Mouse (Mus musculus) urinary bladder, postnatal 4 days (tissue): ENCODE measurements at regions not wholly inside any gene's neighbourhood (a gene's known extent, or its start where the extent isn't known, plus 50 kb on each side); places are given as distances from the start of the nearest gene placed in this dataset.

Experiments used
- DNase-seq, 2 experiments: peaks; one replicate each; pipeline ENCODE4 v3.0.0; 2021 to 2022; ENCODE audit warnings: low spot score in 2 of 2

DNA sequence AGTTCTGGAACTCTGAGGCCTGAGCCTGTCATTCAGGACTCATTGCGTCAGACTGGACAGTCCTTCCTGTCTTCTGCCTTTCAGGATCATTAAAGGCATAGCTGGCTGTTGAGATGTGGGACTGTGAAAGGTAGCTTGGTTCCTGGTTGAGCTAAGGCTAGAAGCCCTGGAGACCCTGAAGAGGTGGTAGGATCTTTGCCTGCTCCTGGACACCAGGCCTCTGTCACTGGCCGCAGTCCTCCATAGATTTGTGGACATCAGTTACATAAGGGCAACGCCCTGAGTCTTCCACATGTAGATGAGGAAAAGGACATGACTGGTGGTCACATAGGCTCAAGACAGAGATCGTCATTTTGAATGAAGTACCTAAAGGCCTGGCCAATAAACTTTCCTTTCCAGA is 127.9 kb downstream of the Opa1 start:
- DNase-seq: no peak

DNA sequence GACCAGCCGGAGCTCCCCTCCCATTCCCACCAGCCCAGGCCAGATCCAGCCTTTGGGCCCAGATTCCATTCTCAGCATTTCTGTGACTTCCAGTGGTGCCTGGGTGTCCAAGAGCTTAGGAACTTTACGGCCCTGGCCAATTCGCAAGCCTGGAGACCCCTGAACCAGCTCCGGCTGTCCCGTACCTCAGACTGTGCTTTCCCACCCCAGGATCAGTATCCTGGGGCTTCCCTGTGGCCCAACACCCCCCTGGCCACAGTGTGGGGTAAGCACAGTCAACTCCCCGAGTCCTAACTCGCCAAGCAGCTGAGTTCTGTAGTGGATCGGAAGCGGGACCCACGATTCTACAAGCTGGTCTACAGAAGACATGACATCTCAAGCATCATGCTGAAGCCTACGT is 128.5 kb downstream of the Opa1 start:
- DNase-seq: no peak

DNA sequence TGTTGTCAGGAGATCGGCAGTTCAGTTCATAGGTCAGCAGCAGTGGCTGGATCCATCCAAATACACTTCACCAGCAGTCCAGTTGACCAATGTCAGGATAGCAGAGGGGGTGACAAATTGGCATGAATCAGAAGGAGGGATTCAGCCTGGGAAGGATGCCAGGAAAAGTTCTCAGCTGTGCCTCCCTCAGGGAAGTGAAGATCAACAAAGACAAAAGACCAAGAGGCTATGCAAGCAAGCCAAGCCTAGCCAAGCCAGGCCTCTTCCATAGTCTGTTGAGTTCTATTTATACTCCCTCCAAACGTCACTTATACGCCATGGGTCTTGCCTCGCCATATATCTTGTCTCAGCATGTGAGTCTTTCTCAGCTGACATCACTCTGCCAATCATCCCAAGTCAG is 129.9 kb downstream of the Opa1 start:
- no peak for DNase-seq

DNA sequence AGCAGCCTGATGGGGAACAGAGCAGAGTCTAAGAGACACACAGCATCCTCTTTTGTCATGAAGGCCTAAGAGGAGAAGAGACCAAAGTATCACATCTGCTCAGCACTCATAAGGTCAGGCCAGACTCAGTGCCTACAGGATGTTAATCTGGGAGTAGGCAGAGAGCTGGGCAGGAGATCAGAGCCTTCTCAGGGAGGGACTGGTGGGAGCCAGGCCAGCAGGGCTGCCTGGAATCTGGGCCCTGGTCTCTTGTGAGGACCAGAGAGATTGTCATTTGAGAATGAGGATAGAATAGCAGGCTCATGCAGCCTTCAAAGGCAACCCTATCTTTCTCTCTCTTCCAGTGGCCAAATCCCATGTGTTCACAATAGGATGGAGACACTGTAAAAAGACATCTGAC is 132.3 kb downstream of the Opa1 start:
- DNase-seq: no peak

DNA sequence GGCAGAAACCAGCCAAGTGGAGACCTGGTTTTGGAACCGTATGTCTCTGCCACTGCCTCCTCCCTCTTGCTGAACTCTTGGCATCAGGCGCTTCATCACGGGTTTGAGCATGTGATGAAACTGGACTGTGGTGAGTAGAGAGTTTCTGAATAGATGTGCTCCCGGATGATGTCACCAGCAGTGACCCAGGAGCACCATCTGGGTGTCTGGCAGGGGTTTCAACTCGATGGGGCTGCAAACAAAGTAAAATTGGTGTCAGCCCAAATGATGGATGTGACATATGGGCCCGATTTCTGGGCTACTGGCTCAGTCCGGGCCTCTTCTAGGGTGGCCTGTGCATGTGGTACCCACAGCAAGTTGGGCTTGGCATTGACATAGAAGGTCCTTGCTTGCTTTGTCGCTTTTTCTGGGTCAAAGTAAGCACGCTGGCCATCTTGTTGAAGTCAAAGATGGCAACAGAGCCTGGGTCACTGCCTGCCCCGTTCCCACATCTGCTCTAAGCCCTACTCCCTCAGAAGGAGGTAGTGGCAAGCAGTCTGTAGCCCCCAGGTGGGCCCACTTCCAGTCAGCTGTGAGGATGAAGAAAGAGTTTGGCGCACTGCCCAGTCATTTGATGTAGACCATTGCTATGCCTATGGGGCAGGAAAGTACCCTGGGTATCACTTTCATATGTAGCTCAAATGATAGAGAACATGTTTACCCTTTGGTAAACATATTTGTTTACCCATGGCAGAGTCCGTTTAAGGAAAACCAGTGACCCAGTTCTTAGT is 133.0 kb downstream of the Opa1 start:
- no peak for DNase-seq

DNA sequence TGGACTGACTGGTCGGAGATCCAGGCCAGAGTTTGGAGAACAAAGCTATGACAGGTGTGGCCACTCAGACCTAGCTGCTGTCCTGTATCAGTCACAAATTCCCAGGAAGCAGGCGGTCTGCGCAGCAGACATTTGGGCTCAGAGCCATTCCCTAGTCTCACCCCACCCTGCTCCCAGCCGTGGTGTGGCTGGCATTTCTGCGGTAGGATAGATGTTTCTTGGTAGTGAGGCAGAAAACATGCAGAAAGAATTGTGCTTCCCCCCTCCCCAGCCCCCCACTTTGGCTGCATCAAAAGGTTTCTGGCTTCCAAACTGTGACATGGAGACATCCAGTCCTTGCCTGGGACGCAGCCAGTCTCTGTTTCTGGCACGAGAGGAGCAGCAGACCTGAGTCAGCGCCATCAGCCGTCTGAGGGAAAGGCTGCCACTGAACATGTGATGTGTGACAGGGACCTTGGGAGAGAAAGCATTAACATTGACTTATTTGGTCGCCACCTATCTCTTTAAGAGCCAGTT is 135.5 kb downstream of the Opa1 start:
- DNase-seq: no peak

DNA sequence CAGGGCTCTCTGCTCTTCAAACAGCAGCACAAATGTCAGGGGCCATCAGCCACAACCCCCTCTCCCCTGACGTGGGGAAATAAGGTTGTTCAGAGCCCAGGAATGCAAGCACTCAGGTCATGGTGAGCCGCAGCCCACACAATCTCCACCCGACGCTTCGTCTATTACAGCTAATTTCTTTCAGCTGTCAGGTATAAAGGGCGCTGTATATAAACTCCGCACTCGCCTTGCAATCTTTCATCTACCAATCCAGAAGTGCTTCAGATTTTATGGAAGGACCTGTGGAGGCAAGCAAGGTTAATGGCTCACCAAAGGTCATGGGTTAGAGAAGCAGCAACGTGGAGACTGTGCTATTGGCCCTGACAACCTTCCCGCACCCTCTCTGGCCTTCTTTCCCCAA is 139.8 kb downstream of the Opa1 start:
- DNase-seq: no peak

DNA sequence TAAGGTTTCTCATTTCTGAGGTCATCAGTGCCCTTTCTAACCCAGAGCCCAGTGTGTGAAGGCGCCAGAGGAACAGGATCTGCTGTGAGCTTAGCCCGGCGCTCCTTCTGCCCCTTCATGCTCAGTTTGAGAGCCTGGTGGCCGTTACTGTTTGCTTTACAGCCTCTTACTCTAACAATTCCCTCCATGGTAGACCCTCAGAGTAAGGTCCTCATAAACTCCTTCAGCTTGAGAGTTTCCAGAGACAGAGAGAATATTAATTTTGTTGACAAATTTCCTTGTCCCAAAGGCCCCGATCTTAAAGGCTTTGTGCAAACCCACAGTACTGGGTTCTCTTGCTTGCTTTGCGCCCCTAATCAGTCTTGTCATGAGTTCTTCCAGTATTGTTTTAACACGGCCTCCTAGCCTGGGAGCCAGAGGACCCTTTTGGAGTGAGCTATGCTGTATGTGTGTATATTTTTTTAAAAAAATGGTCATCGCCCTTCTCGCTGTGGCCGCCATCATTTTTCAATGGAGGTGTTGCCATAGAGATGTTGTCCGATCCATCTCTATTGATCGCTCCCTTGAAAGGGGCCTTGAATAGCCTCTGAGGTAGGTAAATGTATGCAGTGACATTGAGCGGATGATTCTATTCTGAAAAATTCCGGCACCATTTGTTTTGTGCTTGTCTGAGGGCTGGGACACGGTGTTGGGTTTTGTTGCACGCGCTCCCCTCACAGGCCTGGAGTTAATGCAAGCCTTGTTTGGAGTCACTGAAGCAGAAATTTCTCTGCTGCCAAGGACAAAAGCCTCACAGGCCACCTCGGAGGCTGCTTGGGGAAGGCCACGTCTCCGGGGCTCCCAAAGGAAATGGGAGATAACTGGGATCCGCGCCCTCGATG is 140.7 kb downstream of the Opa1 start:
- no peak for DNase-seq

DNA sequence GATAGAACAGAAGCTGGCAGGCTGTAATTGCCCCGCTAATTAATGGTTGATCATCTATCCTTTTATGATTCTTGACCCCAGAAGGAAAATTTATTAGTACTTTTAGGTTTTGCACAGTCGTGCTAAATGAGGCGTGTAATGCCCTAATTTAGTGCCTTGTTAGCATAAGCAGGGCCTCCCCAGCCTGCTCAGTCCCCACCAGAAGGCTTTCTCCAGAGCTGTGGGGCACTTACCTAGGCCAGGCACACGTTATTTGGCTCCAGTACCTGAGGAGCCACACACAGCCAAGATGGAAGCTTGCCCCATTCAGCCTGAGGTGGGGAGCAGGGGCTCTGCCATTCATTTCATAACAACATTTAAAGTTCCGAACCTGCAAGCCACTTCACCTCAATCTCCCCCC is 146.0 kb downstream of the Opa1 start:
- DNase-seq: no peak

DNA sequence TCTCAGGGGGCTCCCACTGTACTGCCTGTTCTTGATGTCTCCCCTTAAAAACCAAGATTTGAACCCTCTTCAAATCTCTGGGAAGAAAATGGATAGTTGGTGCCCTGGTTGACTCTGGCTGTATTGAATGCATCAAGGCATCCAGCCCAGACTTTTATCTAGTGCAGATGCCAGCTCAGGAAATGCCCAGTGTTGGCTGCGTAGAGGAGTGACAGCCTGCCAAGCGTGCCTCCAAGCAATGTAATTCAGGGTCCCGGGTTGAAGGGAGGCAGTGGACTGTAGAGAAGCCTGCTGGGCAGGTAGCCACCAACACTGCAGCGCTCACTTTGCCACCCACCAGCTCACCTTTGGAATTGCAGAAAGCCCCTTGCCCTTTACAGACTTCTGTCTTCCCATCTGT is 146.4 kb downstream of the Opa1 start:
- DNase-seq: no peak

DNA sequence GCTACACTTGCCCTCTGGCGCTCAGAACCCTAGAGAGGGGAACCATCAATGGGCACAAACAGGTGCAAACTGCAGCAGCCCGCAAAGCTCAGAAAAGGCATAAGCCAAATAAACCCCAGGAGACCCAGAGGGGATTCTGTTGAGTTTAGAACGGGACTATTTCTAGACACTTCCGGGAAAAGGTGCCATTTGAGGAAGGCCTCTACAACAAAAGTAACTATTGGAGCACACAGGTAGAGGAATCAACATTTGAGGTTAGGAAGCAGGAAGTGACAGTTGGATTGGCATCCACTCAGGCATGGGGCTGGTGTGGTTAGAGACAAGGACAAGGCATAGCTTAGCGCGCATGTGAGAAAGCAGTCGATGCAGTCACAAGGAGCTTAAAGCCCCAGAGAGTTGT is 148.3 kb downstream of the Opa1 start:
- DNase-seq: no peak

DNA sequence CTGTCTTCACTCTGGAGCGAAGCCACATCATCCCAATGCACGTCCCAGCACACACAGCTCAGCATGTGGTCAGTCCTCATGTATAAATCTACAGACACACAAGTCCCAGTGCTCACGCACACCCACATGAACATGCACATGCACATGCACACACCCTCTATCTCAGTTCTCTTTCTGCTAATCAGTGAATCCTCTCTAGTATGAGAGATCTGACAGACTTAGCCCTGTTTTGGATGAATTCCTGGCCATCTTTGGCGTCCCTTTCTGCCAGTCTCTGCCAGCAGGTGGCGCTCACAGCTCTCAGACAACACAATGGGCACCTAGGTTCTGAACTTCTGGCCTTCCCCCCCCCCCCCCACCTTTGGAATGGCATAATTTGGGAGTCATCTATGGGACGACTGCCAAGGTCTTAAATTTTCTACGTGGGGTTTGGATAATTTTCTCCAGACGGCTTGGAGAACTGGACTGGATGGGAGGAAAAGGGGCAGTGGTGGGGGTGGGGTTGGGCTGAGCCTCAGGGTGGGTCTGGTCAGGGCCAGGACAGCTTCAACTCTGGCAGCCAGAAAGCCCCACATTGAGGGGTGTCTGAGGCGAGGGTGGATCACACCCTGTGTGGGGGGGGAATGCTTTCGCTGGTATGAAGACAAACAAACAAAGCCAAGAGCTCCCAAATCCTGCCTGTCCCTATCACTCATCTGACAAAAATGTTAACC is 149.8 kb downstream of the Opa1 start:
- DNase-seq: peak; percentile 67 to 82

DNA sequence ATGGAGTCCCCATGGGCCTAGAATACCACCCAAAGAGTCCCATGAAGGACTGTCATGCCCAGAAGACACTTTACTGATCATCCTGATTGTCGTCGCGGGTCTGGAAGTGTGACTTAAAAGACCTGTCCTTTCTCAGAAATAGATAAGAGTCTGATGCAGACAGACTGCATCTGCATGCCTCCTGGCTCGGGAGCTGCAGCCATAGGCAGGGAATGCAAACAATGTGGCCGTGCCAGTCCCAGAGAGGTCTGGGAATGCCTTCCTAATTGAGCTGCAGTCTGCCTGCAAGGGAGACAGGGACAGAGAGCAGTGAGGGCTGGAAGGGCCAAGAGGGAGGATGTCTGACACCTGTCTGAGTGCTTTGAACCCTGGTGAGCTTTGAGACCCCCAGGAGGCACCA is 150.9 kb downstream of the Opa1 start:
- DNase-seq: no peak

DNA sequence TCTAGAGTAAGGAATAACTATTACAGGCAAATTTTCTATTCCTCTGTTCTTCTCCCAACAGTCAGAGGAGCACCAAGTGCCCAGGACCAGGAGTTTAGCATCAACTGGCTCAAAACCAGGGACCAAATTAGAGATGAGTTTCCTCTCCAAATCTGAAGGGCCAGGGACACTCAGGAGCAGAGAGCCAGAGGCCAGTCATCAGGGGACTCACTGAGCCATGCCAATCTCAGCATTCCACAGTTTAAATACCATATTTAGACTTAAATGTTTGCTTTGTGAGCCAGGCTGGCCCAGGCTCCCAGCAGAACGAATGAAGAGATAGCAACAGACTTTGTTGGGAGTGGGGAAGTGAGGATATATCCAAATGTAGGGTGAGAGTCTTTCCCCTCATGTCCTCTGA is 153.8 kb downstream of the Opa1 start:
- DNase-seq: no peak

DNA sequence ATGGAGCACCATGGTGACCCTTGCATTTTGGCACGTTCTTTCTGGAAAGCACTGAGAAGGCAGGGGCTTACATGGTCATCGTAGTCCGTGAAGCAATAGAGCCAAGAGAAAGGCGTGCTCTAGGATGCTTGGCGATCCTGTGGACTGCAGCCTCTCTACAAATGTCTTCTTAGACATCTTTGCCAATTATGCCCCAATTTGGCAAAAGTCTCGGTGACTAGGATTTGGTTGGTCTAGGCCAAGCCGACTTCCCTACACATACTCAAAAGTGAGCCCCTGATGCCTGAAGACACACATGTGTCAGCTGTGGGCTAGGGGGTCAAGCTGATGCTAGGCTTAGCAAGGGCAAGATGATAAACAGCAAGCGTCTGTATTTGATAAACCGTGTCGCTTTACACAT is 154.7 kb downstream of the Opa1 start:
- DNase-seq: no peak

DNA sequence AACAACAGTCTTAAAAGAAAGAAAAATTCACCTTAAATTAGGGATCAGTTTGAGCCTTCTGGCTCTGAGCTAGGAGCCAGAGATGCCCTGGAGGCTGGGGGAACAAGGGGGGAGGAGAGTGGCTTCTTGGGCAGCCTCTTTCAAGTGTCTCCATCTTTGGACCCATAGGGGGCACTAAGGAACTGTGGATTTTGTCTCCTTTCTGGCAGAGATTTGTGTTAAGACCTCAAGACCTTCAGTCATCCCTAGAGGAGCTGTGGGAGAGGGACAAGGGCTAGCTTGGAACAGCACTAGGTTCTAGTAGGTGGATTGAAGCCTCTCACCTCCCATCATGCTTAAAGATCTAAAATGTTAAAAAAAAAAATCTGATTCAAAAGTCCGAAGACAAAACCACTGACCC is 155.2 kb downstream of the Opa1 start:
- DNase-seq: peak in 1 of 2 experiments; percentile 42

DNA sequence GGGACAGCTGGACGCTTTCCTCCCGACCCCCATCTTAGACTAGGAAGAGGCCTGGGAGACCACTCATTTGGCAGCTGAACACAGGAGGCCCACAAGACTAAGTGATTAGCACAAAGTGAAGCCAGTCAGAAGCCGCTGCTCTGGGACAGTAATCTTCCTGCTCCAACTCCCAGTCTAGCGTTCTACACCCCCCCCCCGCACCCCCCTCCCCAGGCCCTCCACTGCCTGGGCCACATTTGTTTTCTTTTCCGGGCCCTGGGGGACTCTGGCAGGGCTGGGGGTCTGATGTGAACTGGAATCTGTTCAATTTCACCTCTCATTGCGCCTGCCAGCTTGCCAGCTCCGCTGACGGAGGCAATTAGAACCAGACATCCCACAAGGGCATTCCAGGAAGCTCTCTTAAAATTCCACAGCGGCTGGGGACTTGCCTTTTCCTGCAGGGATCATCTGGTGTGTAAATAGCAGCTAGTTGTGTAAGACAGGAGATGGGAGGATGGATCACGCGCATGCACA is 155.7 kb downstream of the Opa1 start:
- peak in 1 of 2 experiments; percentile 38 for DNase-seq

DNA sequence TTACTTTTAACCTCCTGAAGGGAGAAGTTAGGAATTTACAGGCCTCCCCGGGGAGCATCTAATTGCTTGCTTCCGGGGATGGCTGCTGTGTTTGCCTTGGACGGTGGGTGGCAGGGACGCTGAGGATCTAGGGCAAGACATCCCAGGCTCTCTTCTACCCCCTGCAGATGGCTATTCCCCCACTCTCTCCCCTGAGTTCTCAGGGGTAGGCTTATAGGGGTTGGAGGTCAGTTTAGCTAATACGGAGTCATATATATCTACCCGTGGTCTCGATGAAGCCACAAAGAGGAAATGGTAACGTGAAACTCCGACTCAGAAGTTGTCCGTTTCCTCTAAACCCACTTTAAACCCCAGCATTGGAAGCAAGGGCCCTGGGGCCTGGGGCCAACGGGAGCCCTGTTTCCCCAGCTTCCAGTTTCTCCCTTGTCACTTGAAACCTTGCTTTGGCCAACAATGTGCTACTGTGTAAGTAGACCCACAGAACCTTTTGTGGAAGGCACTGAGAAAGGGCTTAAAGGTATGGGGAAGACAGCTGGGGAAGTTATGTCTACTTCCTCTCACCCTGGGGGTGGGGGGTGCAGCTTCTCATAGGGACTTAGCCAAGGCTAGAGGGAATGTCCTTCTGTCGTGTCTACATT is 156.4 kb downstream of the Opa1 start:
- no peak for DNase-seq

DNA sequence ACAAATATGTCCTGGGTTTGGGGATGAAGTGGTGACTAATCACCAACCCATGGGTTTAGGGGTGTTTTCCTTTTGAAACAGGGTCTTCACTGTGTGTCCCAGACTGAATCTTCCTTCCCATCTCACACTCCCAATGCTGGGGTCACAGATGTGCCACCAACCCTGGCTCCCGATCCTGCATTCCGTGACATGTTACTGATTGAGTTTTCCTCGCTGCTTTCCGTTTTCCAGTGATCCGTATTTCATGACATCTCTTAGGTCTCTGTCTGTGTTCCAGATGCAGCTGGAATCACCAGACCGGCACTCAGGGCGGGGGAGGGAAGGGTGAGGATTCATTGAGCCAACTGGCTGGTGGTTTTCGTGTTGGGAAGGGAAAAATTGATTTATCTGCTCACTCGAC is 157.1 kb downstream of the Opa1 start:
- no peak for DNase-seq

DNA sequence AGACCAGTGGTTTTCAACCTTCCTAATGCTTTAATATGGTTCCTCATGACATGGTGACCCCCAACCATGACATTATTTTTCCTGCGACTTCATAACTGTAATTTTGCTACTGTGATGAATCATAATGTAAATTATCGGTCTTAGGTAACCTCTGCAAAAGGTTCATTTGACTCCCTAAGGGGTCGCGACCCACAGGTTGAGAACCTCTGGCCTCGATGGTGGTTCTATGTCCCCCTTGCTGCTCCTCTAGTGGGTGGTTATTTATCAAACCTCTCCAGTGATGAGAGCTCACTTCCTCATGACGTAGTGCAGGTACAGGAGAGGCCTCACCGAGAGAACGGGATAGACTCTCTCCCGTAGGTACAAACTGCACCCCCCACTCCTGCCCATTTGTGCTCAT is 158.9 kb downstream of the Opa1 start:
- no peak for DNase-seq

DNA sequence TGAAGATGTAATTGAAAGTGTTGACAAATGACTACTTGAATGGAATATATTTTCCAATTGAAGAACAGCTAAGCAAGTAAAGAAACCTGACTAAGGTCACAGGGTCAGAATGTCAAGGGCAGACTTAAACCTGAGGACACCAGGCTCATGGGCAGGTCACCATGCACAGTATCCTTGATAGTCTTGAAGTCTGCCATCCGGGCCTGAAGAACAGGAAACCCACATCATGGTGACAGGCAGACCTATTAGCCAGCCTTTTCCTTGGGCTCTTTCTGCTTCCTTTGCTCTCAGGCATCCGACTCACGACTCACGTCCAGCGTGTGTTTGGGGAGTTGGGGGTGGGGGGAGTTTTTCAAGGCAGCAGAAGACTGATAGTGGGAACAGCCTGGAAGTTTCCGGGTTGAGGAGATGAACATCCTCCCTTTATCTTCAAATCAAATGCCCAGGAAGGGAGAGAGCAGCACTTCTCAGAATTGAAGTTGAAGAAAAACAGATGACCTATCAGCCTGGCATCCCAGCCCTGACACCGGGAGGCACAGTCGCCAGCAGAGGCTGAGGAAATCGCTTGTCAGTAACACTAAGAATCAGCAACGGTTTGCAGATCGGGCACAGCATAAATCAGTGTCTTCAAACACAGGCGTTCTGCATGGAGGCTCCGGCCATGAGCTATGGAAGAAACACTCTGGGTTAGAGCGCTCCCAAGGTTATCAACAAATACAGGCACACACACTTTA is 163.5 kb downstream of the Opa1 start:
- DNase-seq: no peak
